9 mouse cellular contexts compared by ENCODE assay signal in genomic region chr1:193189151-193189621, GRCm38 (mm10). TPM values are rescaled to one million over a fixed set of nuclear protein-coding genes. Genes with fewer than 3 reads are reported as not detected.
DNase-seq lines count a peak whose midpoint lies in the region; ATAC-seq and TF ChIP-seq lines count a peak whose summit lies in the region.
"Had no signal": no experiment of that assay in that cellular context is flagged by ENCODE, and none has a peak within 500 bp of the region (broad histone marks: within the 10 kb centered on the region; RNA-seq: fewer than 3 reads in every experiment).

No protein-coding gene starts in this region.

- H3K27ac ChIP-seq in hindbrain, embryonic 15.5 days (replicated peaks) = peak overlapping the region; percentile 54
- peak overlapping the region; percentile 25 for H3K27ac ChIP-seq in liver, postnatal 0 days (ENCODE audit: low read depth)
- H3K27ac ChIP-seq: liver, embryonic 15.5 days had no signal

- H3K9me3 ChIP-seq in hindbrain, embryonic 15.5 days = no peaks in the 10 kb centered on the region
- no peaks in the 10 kb centered on the region for H3K9me3 ChIP-seq in liver, postnatal 0 days (ENCODE audit: low read length)
- H3K9me3 ChIP-seq: liver, embryonic 15.5 days had no signal

- 35% methylated on average over 9 of the region's 9 CpGs for WGBS in hindbrain, embryonic 15.5 days
- WGBS in liver, postnatal 0 days (ENCODE audit: insufficient replicate concordance) = 56% methylated on average over 9 of the region's 9 CpGs

- no peak overlapping the region for H3K4me2 ChIP-seq in hindbrain, embryonic 15.5 days
- H3K4me2 ChIP-seq in liver, postnatal 0 days (ENCODE audit: low read depth, low read length) = no peak overlapping the region
- H3K4me2 ChIP-seq: liver, embryonic 15.5 days had no signal

- H3K27me3 ChIP-seq in hindbrain, embryonic 15.5 days = no peaks in the 10 kb centered on the region
- H3K27me3 ChIP-seq in liver, postnatal 0 days (ENCODE audit: insufficient read depth, low read length) = no peaks in the 10 kb centered on the region
- H3K27me3 ChIP-seq: liver, embryonic 15.5 days had no signal

- DNase-seq in layer of hippocampus, adult 11-12 months (ENCODE audit: low spot score) = peak; percentile 45
- no peak for DNase-seq in layer of hippocampus, postnatal 10 days (ENCODE audit: low spot score in 2 of 2)
- DNase-seq in brain, adult 2 months (ENCODE audit: low read depth, low spot score) = peak; percentile 67
- DNase-seq in gastrocnemius, adult 8-10 months (ENCODE audit: low spot score in 2 of 2) = peak; percentile 57 to 71
- DNase-seq in liver, postnatal 0 days = no peak
- DNase-seq in ovary, postnatal 36 days (ENCODE audit: low spot score) = peak; percentile 30
- DNase-seq in cerebellum, adult 11 months = no peak

- H3K4me1 ChIP-seq in hindbrain, embryonic 15.5 days (replicated peaks) = peaks cover 3% of the 10 kb centered on the region; the same call in 1 of the 2 replicates
- H3K4me1 ChIP-seq in liver, postnatal 0 days (ENCODE audit: insufficient read depth) = 0 out of 2 replicates have a peak, but pooled peaks cover 3% of the 10 kb centered on the region

- peak; percentile 85; the same call in 1 of the 2 replicates for ATAC-seq in hindbrain, embryonic 15.5 days (ENCODE audit: low FRiP score, low read depth)
- peak; percentile 60 for ATAC-seq in liver, postnatal 0 days

- TF ChIP-seq CTCF in liver, postnatal 0 days (IDR thresholded peaks at IDR 0.05; ENCODE audit: low read depth) = no peak

- H3K9ac ChIP-seq in hindbrain, embryonic 15.5 days = no peak overlapping the region
- H3K9ac ChIP-seq in liver, postnatal 0 days (replicated peaks) = no peak overlapping the region
- H3K9ac ChIP-seq: liver, embryonic 15.5 days had no signal

- H3K36me3 ChIP-seq in hindbrain, embryonic 15.5 days = no peaks in the 10 kb centered on the region
- peaks cover 5% of the 10 kb centered on the region for H3K36me3 ChIP-seq in liver, postnatal 0 days (replicated peaks; ENCODE audit: insufficient read depth, low read length)
- H3K36me3 ChIP-seq: liver, embryonic 15.5 days had no signal

- TF ChIP-seq EP300 in liver, postnatal 0 days (IDR thresholded peaks at IDR 0.05; ENCODE audit: low read depth) = no peak

- no peak overlapping the region for H3K4me3 ChIP-seq in hindbrain, embryonic 15.5 days
- H3K4me3 ChIP-seq in liver, postnatal 0 days (ENCODE audit: low read depth, low read length) = no peak overlapping the region
- H3K4me3 ChIP-seq: liver, embryonic 15.5 days had no signal

RNA-seq across cellular contexts. Expression of gene Traf3ip3, which starts 12.3 kb away (rescaled TPM):
- total RNA-seq in layer of hippocampus, postnatal 10 days (2021) = 1 to 10 TPM; 2.7 to 3.0 TPM
- total RNA-seq in gastrocnemius, adult 8-10 months (2022) = 1 to 10 TPM in 1 of 4 experiments, under 1 TPM in 3; 0.48 to 2.0 (median 0.74) TPM
- 2.3 and 2.5 TPM in 2 replicates for polyA plus RNA-seq in hindbrain, embryonic 15.5 days (2015; fragmentation: Nextera tagmentation; extraction: Ambion mirVana)
- 8.3 and 9.1 TPM in 2 replicates for polyA plus RNA-seq in liver, postnatal 0 days (2015; fragmentation: Nextera tagmentation; extraction: Ambion mirVana)

RNA-seq across cellular contexts. Expression of gene Lamb3, which starts 18.3 kb away (rescaled TPM):
- 1 to 10 TPM; 1.2 to 1.8 TPM for total RNA-seq in layer of hippocampus, postnatal 10 days (2021)
- 1 to 10 TPM; 2.1 to 5.0 (median 2.5) TPM for total RNA-seq in gastrocnemius, adult 8-10 months (2022)
- polyA plus RNA-seq in hindbrain, embryonic 15.5 days (2015; fragmentation: Nextera tagmentation; extraction: Ambion mirVana) = 0.54 and 0.56 TPM in 2 replicates
- polyA plus RNA-seq in liver, postnatal 0 days (2015; fragmentation: Nextera tagmentation; extraction: Ambion mirVana) = 1.3 and 1.5 TPM in 2 replicates

RNA-seq across cellular contexts. Expression of gene A130010J15Rik, which starts 21.3 kb away (rescaled TPM):
- 1 to 10 TPM; 6.7 to 7.3 TPM for total RNA-seq in layer of hippocampus, postnatal 10 days (2021)
- total RNA-seq in gastrocnemius, adult 8-10 months (2022) = 1 to 10 TPM; 2.6 to 4.8 (median 3.0) TPM
- polyA plus RNA-seq in hindbrain, embryonic 15.5 days (2015; fragmentation: Nextera tagmentation; extraction: Ambion mirVana) = 11.1 and 11.8 TPM in 2 replicates
- polyA plus RNA-seq in liver, postnatal 0 days (2015; fragmentation: Nextera tagmentation; extraction: Ambion mirVana) = 4.8 and 6.2 TPM in 2 replicates

RNA-seq across cellular contexts. Expression of gene Irf6, which starts 36.3 kb away (rescaled TPM):
- total RNA-seq in layer of hippocampus, postnatal 10 days (2021) = 1 to 10 TPM; 1.0 TPM
- 1 to 10 TPM in 1 of 4 experiments, under 1 TPM in 3; 0.44 to 1.1 (median 0.63) TPM for total RNA-seq in gastrocnemius, adult 8-10 months (2022)
- 0.72 and 0.75 TPM in 2 replicates for polyA plus RNA-seq in hindbrain, embryonic 15.5 days (2015; fragmentation: Nextera tagmentation; extraction: Ambion mirVana)
- 6.5 and 9.7 TPM in 2 replicates for polyA plus RNA-seq in liver, postnatal 0 days (2015; fragmentation: Nextera tagmentation; extraction: Ambion mirVana)

RNA-seq across cellular contexts. Expression of gene Diexf, which starts 59.1 kb away (rescaled TPM):
- 10 to 100 TPM; 21.1 to 21.5 TPM for total RNA-seq in layer of hippocampus, postnatal 10 days (2021)
- 10 to 100 TPM in 1 of 4 experiments, 1 to 10 TPM in 3; 6.6 to 10.2 (median 8.1) TPM for total RNA-seq in gastrocnemius, adult 8-10 months (2022)
- polyA plus RNA-seq in hindbrain, embryonic 15.5 days (2015; fragmentation: Nextera tagmentation; extraction: Ambion mirVana) = 6.7 and 7.2 TPM in 2 replicates
- polyA plus RNA-seq in liver, postnatal 0 days (2015; fragmentation: Nextera tagmentation; extraction: Ambion mirVana) = 1.5 and 1.9 TPM in 2 replicates

Comparison
In these comparisons a context has a peak if more than half of its experiments do, and no peak if none do; other contexts are left out.
1. DNase-seq: peak in layer of hippocampus, adult 11-12 months (single experiment), brain, adult 2 months (single experiment), gastrocnemius, adult 8-10 months (2 of 2) and ovary, postnatal 36 days (single experiment); none in layer of hippocampus, postnatal 10 days (0 of 2), liver, postnatal 0 days (single experiment) and cerebellum, adult 11 months (single experiment).